Mouse (Mus musculus) urinary bladder, postnatal 4 days (tissue): ENCODE measurements at regions not wholly inside any gene's neighbourhood (a gene's known extent, or its start where the extent isn't known, plus 50 kb on each side); places are given as distances from the start of the nearest gene placed in this dataset.
"Not testable (repeated sequence)": the region's sequence is repeated elsewhere in the genome, so short reads cannot be mapped to it uniquely, and the experiment has no call there.

Source experiments
- DNase-seq, 2 experiments: peaks; one replicate each; pipeline ENCODE4 v3.0.0; 2021 to 2022; ENCODE audit warnings: low spot score in 2 of 2

- DNase-seq = no peak
Measured at GRCm38 (mm10) chr17:13488608-13489324, 134.4 kb downstream of the Tcp10c start.

DNA sequence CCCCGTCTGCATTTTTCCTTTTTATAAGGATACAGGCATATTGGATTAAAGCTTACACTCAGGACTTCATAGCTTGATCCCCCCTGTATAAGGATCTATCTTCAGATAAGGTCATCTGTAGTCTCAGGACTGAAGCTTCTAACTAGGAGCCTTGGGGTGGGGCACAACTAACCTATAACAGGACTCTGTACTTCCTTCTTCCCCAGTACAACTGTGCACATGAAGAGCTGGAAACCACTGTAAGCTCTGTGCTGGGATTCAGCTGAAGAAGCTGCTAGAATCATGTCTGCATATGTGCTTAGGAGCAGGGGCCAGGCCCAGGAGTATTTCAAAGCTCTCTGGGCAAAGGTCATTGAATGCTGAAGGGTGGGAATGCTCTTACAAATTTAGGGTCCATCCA is 137.9 kb downstream of the Tcp10c start:
- not testable (repeated sequence) for DNase-seq

GRCm38 (mm10) chr17:13492649-13493277 is 138.4 kb downstream of the Tcp10c start:
- DNase-seq = not testable (repeated sequence)

DNA sequence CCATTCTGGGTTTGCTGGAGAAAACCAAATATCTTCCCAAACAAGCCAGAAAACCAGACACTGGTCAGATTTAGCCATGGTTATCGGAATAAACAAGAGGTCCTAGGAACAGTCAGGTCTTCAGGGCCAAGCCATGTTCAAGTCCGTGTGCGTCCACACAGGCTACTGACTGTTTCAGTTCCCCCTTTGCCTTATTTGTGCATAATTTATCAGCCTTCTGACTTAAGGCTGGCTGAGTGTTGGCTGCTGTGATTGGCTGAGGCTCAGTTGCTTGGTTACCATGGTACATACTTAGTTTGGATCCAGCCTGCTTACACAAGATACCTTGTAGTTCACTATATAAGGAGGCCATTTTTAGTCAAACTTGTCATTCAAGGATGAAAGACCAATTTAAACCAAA is 139.5 kb downstream of the Tcp10c start:
- not testable (repeated sequence) for DNase-seq

DNA sequence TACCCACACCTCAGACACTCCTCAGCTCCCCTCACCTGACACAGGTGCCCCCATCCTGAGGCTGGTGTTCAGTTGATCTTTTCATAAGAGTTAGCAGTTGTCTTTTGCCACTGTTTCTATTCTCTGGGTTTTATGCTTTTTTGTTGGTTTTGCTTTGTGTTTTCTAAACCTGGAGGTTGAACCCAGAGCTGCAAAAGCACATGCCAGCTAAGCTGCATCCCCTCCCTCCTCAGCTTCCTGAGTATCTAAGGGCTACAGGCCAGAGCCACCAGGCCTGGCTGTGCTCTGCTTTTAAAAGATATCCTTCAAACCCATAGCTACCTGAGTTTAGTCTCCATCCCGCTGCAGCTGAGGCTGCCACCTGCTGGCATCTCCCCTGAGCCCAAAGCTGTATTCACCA is 140.1 kb downstream of the Tcp10c start:
- not testable (repeated sequence) for DNase-seq

DNA sequence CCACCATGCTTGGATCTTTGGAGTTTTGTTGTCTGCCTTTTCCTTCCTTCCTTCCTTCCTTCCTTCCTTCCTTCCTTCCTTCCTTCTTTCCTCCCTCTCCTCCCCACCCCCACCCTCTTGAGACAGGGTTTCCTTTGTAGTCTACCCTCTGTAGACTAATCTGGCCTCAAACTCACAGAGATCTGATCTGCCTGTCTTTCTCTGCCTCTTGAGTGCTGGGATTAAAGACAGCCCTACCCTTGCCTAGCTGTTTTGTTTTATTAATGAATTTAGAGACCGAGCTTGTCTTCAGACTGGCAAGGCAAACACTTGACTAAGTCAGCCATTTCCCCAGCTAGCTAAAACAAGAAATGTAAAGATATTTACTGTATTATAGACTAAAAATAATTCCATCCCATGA is 150.0 kb downstream of the Tcp10c start:
- DNase-seq = not testable (repeated sequence)

- not testable (repeated sequence) for DNase-seq
Measured at GRCm38 (mm10) chr17:13504827-13505268, 150.5 kb downstream of the Tcp10c start.

- DNase-seq = not testable (repeated sequence)
Measured at GRCm38 (mm10) chr17:13507397-13508063, 153.2 kb downstream of the Tcp10c start.

- not testable (repeated sequence) for DNase-seq
Measured at GRCm38 (mm10) chr17:13519409-13520201, 165.2 kb downstream of the Tcp10c start.

- DNase-seq = not testable (repeated sequence)
Measured at GRCm38 (mm10) chr17:13532579-13532978, 178.2 kb downstream of the Tcp10c start.

DNA sequence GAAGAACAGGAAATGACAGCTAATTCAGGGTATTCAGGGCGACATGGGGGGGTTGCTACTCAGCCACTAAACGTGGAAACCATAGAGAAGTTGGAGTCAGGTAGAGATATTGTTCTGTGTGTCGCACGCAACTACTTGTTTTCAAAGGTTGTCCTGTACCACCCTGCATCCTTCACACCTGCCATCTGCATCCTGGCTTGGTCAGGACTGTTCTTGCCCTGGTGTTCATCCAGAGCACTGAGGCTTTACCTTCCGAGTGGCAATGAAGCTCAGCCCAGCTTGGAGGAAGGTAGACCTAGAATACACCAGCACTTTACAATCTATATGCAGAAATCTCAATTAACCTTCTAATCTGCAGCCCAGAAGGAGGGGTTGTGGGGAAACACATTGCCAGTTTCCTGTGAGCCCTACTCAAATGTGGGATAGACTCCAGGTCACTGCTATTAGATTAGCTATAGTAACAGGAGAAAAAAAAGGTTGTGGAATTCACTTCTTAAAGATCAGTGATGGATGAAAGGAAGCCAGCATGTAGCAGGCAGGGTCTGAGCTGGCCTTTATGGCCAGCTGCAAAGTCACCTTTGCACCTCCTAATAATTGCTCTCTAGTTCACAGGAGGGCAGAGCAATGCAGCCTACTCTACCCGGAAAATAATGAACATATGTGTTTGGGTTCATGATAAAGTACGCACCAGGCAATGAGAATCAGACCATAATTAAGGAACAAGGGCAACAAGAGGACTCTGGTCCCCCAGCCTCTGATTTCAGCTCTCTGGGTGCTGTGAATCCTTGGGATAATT is 186.3 kb downstream of the Tcp10c start:
- DNase-seq = no peak

- DNase-seq = no peak
Measured at GRCm38 (mm10) chr17:13541249-13541648, 186.9 kb downstream of the Tcp10c start.

DNA sequence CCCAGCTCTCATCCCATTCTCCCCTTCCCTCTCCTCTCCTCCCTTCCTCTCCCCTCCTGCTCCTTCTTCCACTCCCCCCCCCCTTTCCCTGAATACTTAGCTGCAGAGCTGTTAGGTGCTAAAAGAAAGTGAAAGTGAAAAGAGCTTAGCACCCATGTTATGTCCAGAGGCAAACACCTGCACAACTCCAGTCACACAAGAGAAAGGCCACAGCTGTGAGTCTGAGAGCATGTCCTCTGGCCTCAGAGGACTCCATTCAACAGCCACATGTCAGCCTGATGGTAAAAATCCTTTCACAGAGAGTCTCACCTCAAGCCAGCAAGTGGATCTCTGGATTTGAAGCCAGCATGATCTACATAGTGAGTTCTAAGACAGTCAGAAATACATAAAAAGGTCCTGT is 187.9 kb downstream of the Tcp10c start:
- no peak for DNase-seq

GRCm38 (mm10) chr17:13542856-13543255 is 188.5 kb downstream of the Tcp10c start:
- no peak for DNase-seq

DNA sequence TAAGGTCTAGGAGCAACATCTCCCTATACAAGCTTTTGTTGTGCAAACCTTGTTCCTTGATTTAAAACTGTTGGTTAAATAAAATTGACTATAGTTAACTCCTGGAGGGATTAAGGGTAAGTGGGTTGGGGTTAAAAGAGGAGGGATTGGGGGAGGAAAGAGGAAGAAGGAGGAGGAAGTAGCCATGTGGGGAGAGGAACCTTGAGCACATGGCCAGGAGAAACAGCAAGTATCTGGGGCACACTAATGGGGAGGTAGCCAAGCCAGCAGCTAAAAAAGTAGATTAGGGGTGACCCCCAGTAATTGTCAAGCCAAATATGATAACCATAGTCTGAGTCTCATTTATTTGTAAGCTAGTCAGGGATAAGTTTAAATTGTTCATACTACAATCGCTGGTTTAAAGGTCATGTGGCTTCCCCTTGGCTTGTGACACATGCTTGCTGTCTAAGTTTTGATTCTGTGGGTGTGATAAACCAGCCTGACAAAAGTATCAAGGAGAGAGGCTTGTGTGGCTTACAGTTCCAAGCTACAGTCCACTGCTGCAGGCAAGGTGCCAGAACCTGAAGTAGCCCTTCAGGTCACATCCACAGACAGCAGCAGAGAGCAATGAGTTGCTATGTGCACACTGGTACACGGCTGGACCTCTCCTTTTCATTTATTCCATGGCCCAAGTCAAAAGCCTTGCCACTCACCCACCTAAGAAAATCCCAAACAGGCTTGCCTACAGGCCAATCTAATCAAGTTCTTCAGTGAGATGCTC is 189.8 kb downstream of the Tcp10c start:
- DNase-seq = no peak

DNA sequence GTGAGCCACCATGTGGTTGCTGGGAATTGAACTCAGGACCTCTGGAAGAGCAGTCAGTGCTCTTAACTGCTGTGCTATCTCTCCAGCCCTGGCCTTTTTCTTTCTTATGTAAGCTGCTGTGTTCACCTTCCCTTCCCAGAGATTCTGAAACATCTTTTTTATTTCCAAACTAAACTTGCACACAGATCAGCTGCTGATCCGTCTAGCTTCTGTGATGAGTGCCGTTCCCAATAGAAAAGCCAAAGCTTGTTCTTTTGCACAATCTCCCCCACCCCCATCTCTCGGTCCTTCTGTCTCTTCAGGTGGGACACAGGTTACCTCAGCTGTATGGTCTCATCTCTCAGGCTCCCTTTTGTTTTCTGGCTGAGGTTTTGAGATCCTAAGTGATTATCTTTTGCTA is 191.9 kb downstream of the Tcp10c start:
- no peak for DNase-seq

- DNase-seq = no peak
Measured at GRCm38 (mm10) chr17:13546669-13547085, 192.3 kb downstream of the Tcp10c start.

DNA sequence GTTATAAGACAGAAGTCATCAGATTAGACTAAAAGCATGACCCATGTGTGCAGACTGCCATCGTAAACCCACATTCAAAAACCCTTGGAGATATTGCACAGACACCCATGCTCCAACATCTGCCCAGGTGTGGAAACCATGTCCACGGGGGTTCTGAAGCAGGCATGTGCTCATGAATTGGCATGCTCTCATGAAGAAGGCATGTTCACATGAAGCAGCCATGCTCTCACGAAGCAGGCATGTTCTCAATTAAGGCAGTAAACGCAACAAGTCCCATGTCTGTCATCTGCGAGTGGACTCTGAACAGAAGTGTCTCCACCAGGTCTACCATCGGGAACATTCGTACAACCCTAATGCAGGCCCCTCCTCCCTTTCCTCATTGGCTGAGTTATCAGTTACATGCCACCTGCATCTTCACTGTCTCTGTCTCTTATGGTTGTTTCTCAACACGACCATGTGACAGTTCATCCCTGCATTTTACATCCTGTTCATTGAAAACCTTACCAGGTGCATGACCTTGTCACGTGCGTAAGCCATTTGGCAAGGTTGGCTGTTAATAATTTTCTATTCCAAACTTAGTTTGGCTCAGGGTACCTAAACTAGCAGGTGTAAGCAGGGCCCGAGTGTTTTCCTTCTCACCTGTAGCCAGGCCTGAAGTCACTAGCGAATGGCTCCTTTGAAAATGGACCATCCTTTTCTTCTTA is 193.4 kb downstream of the Tcp10c start:
- DNase-seq = no peak

GRCm38 (mm10) chr17:13549975-13550895 is 195.9 kb downstream of the Tcp10c start:
- DNase-seq = no peak
